Mouse (Mus musculus) neural tube, embryonic 11.5 days (tissue): ENCODE data around the gene Pltp. TPM values are rescaled to one million over a fixed set of nuclear protein-coding genes. Genes with fewer than 3 reads are reported as not detected.

Experiments used
- ATAC-seq: fragments of 200-750 bp; cut with Nextera tagmentation; 2 replicates; pipeline ENCODE4 v1.8.0; 2017; ENCODE audit warnings: moderate number of reproducible peaks, mild to moderate bottlenecking, moderate TSS enrichment, moderate library complexity; ENCODE audit not compliant: insufficient read depth, low FRiP score, low TSS enrichment
- DNase-seq: peaks from one replicate; pipeline ENCODE4 v3.0.0-alpha.2; 2015; ENCODE audit warnings: low spot score
- H3K27ac ChIP-seq: fragments of 300-500 bp; sonication (generic); 2 replicates; pipeline ENCODE4 v1.5.1; 2014; ENCODE audit warnings: low read depth, mild to moderate bottlenecking, low read length
- H3K27me3 ChIP-seq: fragments of 300-500 bp; sonication (generic); 2 replicates; pipeline ENCODE4 v1.6.1; 2014; ENCODE audit warnings: mild to moderate bottlenecking, low read length, mixed read lengths; ENCODE audit not compliant: control insufficient read depth, insufficient read depth
- H3K36me3 ChIP-seq: fragments of 300-500 bp; sonication (generic); 2 replicates; pipeline ENCODE4 v1.6.1; 2014; ENCODE audit warnings: mild to moderate bottlenecking, low read length, moderate library complexity, mixed read lengths; ENCODE audit not compliant: control insufficient read depth, insufficient read depth
- H3K4me1 ChIP-seq: fragments of 300-500 bp; sonication (generic); 2 replicates; pipeline ENCODE4 v1.6.1; 2014; ENCODE audit warnings: low read length, mixed read lengths; ENCODE audit not compliant: control insufficient read depth, insufficient read depth
- H3K4me2 ChIP-seq: fragments of 300-500 bp; sonication (generic); 2 replicates; pipeline ENCODE4 v1.6.1; 2014; ENCODE audit warnings: low read depth, mild to moderate bottlenecking, moderate library complexity
- H3K4me3 ChIP-seq: fragments of 300-500 bp; sonication (generic); 2 replicates; pipeline ENCODE4 v1.5.1; 2014; ENCODE audit warnings: low read depth, low read length
- H3K9ac ChIP-seq: fragments of 300-500 bp; sonication (generic); 2 replicates; pipeline ENCODE4 v1.6.1; 2014; ENCODE audit warnings: mild to moderate bottlenecking, low read length
- H3K9me3 ChIP-seq: fragments of 300-500 bp; sonication (generic); 2 replicates; pipeline ENCODE4 v1.6.1; 2016; ENCODE audit warnings: low read length; ENCODE audit not compliant: control insufficient read depth
- WGBS: fragments of 180-500 bp; shearing (Covaris S2); extraction: QIAGEN DNeasy Blood & Tissue Kit; methylation state at CpG from one replicate; pipeline ENCODE4 v1.1.7; 2014; 5-methylcytosine and 5-hydroxymethylcytosine counted together
- polyA plus RNA-seq: library from polyadenylated mRNA; unstranded; fragments of >200 nt; fragmentation: Nextera tagmentation; extraction: Ambion mirVana; gene quantifications from 2 replicates; pipeline ENCODE4 v1.2.1, GENCODE M21; 2014

Pltp gene
- polyA plus RNA-seq, 1 experiment from 2014 or later: 58.4 TPM

DNA sequence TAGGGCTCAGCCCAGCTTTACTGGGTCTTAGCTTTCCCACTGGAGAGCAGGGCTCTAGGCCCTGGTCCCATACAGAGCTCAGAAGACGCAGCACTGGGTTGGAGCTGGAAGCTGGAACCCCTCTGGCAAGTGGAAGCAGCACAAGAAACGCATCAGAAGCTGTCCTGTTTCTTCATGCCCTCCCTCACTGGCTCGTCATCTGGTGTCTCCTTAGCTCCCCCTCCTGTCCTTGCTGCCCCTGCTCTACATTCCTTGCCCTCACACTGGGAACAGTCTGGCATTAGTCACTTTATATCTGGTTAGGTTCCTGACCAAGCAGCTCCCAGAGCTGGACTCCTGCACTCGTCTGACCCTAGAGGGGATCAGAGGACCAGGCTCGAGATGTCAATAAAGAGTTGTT is 36.5 kb upstream of the Pltp start:
- ATAC-seq: no peak
- Histone ChIP-seq H3K27ac (no peak overlapping the region), H3K9me3 (no peaks in the 10 kb centered on the region), H3K27me3 (no peaks in the 10 kb centered on the region), H3K4me3 (no peak overlapping the region), H3K4me2 (no peak overlapping the region), H3K9ac (no peak overlapping the region), H3K4me1 (no peaks in the 10 kb centered on the region), H3K36me3 (peaks cover 61% of the 10 kb centered on the region)
- 79% methylated on average over 5 of the region's 5 CpGs for WGBS
- no peak for DNase-seq

DNA sequence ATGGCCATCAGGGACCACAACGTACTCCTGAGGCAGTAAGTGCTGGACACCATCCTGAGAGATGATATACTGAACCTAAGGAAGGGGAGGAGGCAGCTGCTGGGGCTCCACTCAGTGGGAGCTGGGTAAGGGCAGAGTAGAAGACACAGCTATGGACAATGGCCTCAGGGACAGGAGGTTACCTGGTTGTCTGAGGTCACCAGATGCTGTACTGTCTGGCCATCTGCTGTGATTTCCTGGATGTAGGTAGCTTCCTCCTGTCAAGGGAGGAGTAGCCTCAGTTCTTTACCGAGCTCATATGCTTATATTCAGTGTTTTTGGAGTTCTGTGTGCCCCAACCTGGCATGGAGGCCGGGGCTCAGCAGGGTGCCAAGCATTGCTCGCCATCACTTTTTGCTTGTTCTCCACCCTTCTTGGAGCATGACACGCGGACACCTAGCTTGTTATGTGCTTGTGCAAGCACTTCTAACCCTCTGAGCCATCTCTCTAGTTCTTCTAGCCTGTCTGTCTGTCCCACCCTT is 35.2 kb upstream of the Pltp start:
- H3K36me3 ChIP-seq: peaks cover 58% of the 10 kb centered on the region
- 95% methylated on average over 6 of the region's 6 CpGs for WGBS
- DNase-seq (no peak), ATAC-seq (no peak)
- no peak overlapping the region for H3K27ac ChIP-seq
- no peak overlapping the region for H3K4me2 ChIP-seq
- H3K27me3 ChIP-seq: no peaks in the 10 kb centered on the region
- H3K9me3 ChIP-seq: no peaks in the 10 kb centered on the region
- H3K4me1 ChIP-seq: no peaks in the 10 kb centered on the region
- H3K9ac ChIP-seq: no peak overlapping the region
- H3K4me3 ChIP-seq: no peak overlapping the region

GRCm38 (mm10) chr2:164891908-164892695 is 34.6 kb upstream of the Pltp start:
- 86% methylated on average over 15 of the region's 15 CpGs for WGBS
- Histone ChIP-seq H3K27ac (no peak overlapping the region), H3K27me3 (no peaks in the 10 kb centered on the region), H3K36me3 (peaks cover 60% of the 10 kb centered on the region), H3K9me3 (no peaks in the 10 kb centered on the region), H3K4me3 (no peak overlapping the region), H3K9ac (no peak overlapping the region), H3K4me2 (no peak overlapping the region), H3K4me1 (no peaks in the 10 kb centered on the region)
- ATAC-seq (no peak), DNase-seq (no peak)

- Histone ChIP-seq H3K27ac (no peak overlapping the region), H3K4me3 (no peak overlapping the region), H3K36me3 (peaks cover 65% of the 10 kb centered on the region), H3K4me1 (no peaks in the 10 kb centered on the region), H3K9me3 (no peaks in the 10 kb centered on the region), H3K27me3 (no peaks in the 10 kb centered on the region), H3K9ac (no peak overlapping the region), H3K4me2 (no peak overlapping the region)
- DNase-seq (no peak), ATAC-seq (no peak)
- WGBS: 87% methylated on average over 12 of the region's 13 CpGs
Measured at GRCm38 (mm10) chr2:164891056-164891834, 33.7 kb upstream of the Pltp start.

GRCm38 (mm10) chr2:164890411-164891049 is 33.0 kb upstream of the Pltp start:
- no peak overlapping the region for H3K4me2 ChIP-seq

DNA sequence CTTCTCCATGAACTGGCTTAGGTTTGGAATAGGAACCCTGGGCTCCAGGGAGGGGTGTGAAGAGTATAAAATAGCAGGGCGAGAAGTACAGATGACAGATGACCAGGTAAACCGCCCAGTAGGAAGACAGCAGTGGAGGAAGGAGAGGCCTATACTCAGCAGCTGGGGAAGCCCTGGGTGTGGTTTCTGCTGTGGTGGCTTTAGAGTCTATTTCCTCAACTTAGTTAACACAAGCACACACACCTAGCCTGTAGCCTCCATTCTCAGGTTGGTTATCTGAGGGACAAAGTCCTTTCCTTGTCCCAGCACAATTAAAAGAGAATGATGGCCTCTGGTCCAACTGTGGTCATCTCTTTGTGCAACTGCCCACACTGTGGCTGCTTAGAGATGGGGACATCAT is 32.4 kb upstream of the Pltp start:
- no peak overlapping the region for H3K4me2 ChIP-seq
- H3K27ac ChIP-seq: no peak overlapping the region
- DNase-seq (no peak), ATAC-seq (no peak)
- 93% methylated on average over 2 of the region's 2 CpGs for WGBS
- no peaks in the 10 kb centered on the region for H3K27me3 ChIP-seq
- no peak overlapping the region for H3K4me3 ChIP-seq
- H3K9ac ChIP-seq: no peak overlapping the region
- no peaks in the 10 kb centered on the region for H3K9me3 ChIP-seq
- H3K36me3 ChIP-seq: peaks cover 57% of the 10 kb centered on the region
- no peaks in the 10 kb centered on the region for H3K4me1 ChIP-seq

More at GRCm38 (mm10) chr2:164890411-164891049, 33.0 kb upstream of the Pltp start:
- ATAC-seq (no peak), DNase-seq (no peak)
- no peak overlapping the region for H3K27ac ChIP-seq
- H3K36me3 ChIP-seq: peaks cover 61% of the 10 kb centered on the region
- no peaks in the 10 kb centered on the region for H3K9me3 ChIP-seq
- 92% methylated on average over 24 of the region's 24 CpGs for WGBS
- no peak overlapping the region for H3K9ac ChIP-seq
- H3K4me3 ChIP-seq: no peak overlapping the region
- H3K4me1 ChIP-seq: no peaks in the 10 kb centered on the region
- no peaks in the 10 kb centered on the region for H3K27me3 ChIP-seq

GRCm38 (mm10) chr2:164888996-164889395 is 31.5 kb upstream of the Pltp start:
- Histone ChIP-seq H3K4me3 (no peak overlapping the region), H3K9me3 (no peaks in the 10 kb centered on the region), H3K36me3 (peaks cover 54% of the 10 kb centered on the region), H3K4me2 (no peak overlapping the region), H3K9ac (no peak overlapping the region), H3K27ac (no peak overlapping the region), H3K4me1 (no peaks in the 10 kb centered on the region), H3K27me3 (no peaks in the 10 kb centered on the region)
- 92% methylated on average over 12 of the region's 12 CpGs for WGBS
- ATAC-seq (no peak), DNase-seq (no peak)

- Histone ChIP-seq H3K27me3 (no peaks in the 10 kb centered on the region), H3K9ac (no peak overlapping the region), H3K4me3 (no peak overlapping the region), H3K9me3 (no peaks in the 10 kb centered on the region), H3K27ac (no peak overlapping the region), H3K4me2 (no peak overlapping the region), H3K36me3 (peaks cover 39% of the 10 kb centered on the region), H3K4me1 (no peaks in the 10 kb centered on the region)
- DNase-seq (no peak), ATAC-seq (no peak)
- 93% methylated on average over 10 of the region's 10 CpGs for WGBS
Measured at GRCm38 (mm10) chr2:164886617-164887016, 29.1 kb upstream of the Pltp start.
